Mouse (Mus musculus): ENCODE data around the gene Fam198a.

GRCm38 (mm10) chr9:121948431-121948830 lies 2.4 kb upstream of the Fam198a start:
- TF ChIP-seq POLR2A (IDR thresholded peaks at IDR 0.05; ENCODE audit: borderline replicate concordance, extremely low read depth, insufficient read depth, insufficient read length, poor library complexity, severe bottlenecking): no peak
- no peak for TF ChIP-seq CTCF (IDR thresholded peaks at IDR 0.05; ENCODE audit: borderline replicate concordance, extremely low read depth, insufficient read depth, insufficient read length)

Data from brain, embryonic 14.5 days (tissue).